Mouse (Mus musculus) spleen, adult 2 months (tissue): ENCODE measurements around the gene Fmnl3.

Experiments
- CTCF ChIP-seq: fragments of 200-500 bp; IDR thresholded peaks from 2 replicates; pipeline ENCODE4 v1.5.1; 2011; ENCODE audit warnings: mild to moderate bottlenecking, inconsistent platforms; ENCODE audit not compliant: insufficient read depth, insufficient read length, insufficient replicate concordance; ENCODE audit errors: extremely low read depth
- POLR2A ChIP-seq: fragments of 200-500 bp; IDR thresholded peaks from 2 replicates; pipeline ENCODE4 v1.6.1; 2011; ENCODE audit warnings: low read depth, low read length, inconsistent platforms

GRCm38 (mm10) chr15:99364921-99365320 is 5.4 kb downstream of the Fmnl3 start:
- TF ChIP-seq POLR2A (no peak), CTCF (no peak; the same call in 1 of the 2 replicates)
